Mouse (Mus musculus) MEL (cell line): ENCODE measurements around the gene Cfap52. TPM values are rescaled to one million over a fixed set of nuclear protein-coding genes. Genes with fewer than 3 reads are reported as not detected.

Source experiments
- DNase-seq: peaks from one replicate; pipeline ENCODE4 v3.0.0; 2011; ENCODE audit warnings: low read depth, low spot score
- H3K27ac ChIP-seq: 2 replicates; pipeline ENCODE4 v1.5.1; 2012; ENCODE audit warnings: low read depth, mild to moderate bottlenecking, control low read depth, low read length, moderate library complexity; ENCODE audit not compliant: control insufficient read depth
- H3K27me3 ChIP-seq, 2 experiments: fragments of 150-350 bp in 1 of 2; sonication (generic) in 1 of 2; 2 replicates each; pipeline ENCODE4 v1.6.1; 2012; ENCODE audit warnings: low read length in 2 of 2, mild to moderate bottlenecking in 2 of 2, improper control_type of control experiment in 1 of 2, moderate library complexity in 1 of 2; ENCODE audit not compliant: insufficient read depth in 2 of 2, control insufficient read depth in 1 of 2
- H3K36me3 ChIP-seq, 2 experiments: 2 replicates each; pipeline ENCODE4 v1.6.1; 2012 to 2014; ENCODE audit warnings: low read length in 2 of 2, improper control_type of control experiment in 1 of 2, inconsistent platforms in 1 of 2, mild to moderate bottlenecking in 1 of 2; ENCODE audit not compliant: insufficient read depth in 2 of 2, control insufficient read depth in 1 of 2
- H3K4me1 ChIP-seq, 2 experiments: fragments of 150-350 bp in 1 of 2; sonication (generic) in 1 of 2; 2 replicates each; pipeline ENCODE4 v1.6.1; 2012; ENCODE audit warnings: low read length in 2 of 2, improper control_type of control experiment in 1 of 2, mild to moderate bottlenecking in 1 of 2; ENCODE audit not compliant: insufficient read depth in 2 of 2, control insufficient read depth in 1 of 2
- H3K4me3 ChIP-seq, 2 experiments: fragments of 150-350 bp in 1 of 2; sonication (generic) in 1 of 2; 2 replicates each; pipeline ENCODE4 v1.5.1; 2012; ENCODE audit warnings: low read depth in 2 of 2, low read length in 2 of 2, mild to moderate bottlenecking in 2 of 2, moderate library complexity in 2 of 2, control low read depth in 1 of 2, improper control_type of control experiment in 1 of 2; ENCODE audit not compliant: control insufficient read depth in 1 of 2, insufficient read depth in 1 of 2
- H3K79me2 ChIP-seq: 2 replicates; pipeline ENCODE4 v1.6.1; 2012; ENCODE audit warnings: mild to moderate bottlenecking, low read length, moderate library complexity; ENCODE audit not compliant: control insufficient read depth, poor library complexity, insufficient read depth
- H3K9ac ChIP-seq: 2 replicates; pipeline ENCODE4 v1.6.1; 2012; ENCODE audit warnings: low read depth, mild to moderate bottlenecking, control low read depth, low read length, moderate library complexity; ENCODE audit not compliant: control insufficient read depth, poor library complexity, severe bottlenecking
- H3K9me3 ChIP-seq: fragments of 150-350 bp; sonication (generic); replicated peaks from 2 replicates; pipeline ENCODE4 v1.6.1; 2012; ENCODE audit warnings: mild to moderate bottlenecking, low read length, improper control_type of control experiment, moderate library complexity; ENCODE audit not compliant: insufficient read depth
- BHLHE40 ChIP-seq: IDR thresholded peaks from 2 replicates; pipeline ENCODE4 v1.6.1; 2012; ENCODE audit warnings: low read depth, mild to moderate bottlenecking, inconsistent platforms, low read length, improper control_type of control experiment, borderline replicate concordance
- CHD1 ChIP-seq: IDR thresholded peaks from 2 replicates; pipeline ENCODE4 v1.6.1; 2012; ENCODE audit warnings: low read depth, mild to moderate bottlenecking, inconsistent platforms, low read length, improper control_type of control experiment
- CHD2 ChIP-seq: IDR thresholded peaks from 2 replicates; pipeline ENCODE4 v1.6.1; 2011; ENCODE audit warnings: low read length, improper control_type of control experiment
- CTCF ChIP-seq, 3 experiments: IDR thresholded peaks in 2 of 3; conservative IDR thresholded peaks in 1 of 3; 2 replicates each; pipeline ENCODE4 v1.5.1; 2011 to 2012; ENCODE audit warnings: low read length in 3 of 3, low read depth in 2 of 3, mild to moderate bottlenecking in 2 of 3, improper control_type of control experiment in 1 of 3, inconsistent platforms in 1 of 3, mixed read lengths in 1 of 3, moderate library complexity in 1 of 3; ENCODE audit not compliant: control insufficient read depth in 1 of 3, insufficient read depth in 1 of 3, poor library complexity in 1 of 3, severe bottlenecking in 1 of 3
- E2F4 ChIP-seq: IDR thresholded peaks from 2 replicates; pipeline ENCODE4 v1.6.1; 2011; ENCODE audit warnings: low read depth, low read length, improper control_type of control experiment, borderline replicate concordance
- ETS1 ChIP-seq: IDR thresholded peaks from 2 replicates; pipeline ENCODE4 v1.6.1; 2012; ENCODE audit warnings: low read depth, mild to moderate bottlenecking, inconsistent platforms, low read length, improper control_type of control experiment, moderate library complexity
- GATA1 ChIP-seq: IDR thresholded peaks from 2 replicates; pipeline ENCODE4 v1.6.1; 2011; ENCODE audit warnings: low read depth, low read length, improper control_type of control experiment
- MAFK ChIP-seq: IDR thresholded peaks from 2 replicates; pipeline ENCODE4 v1.6.1; 2011; ENCODE audit warnings: low read depth, mild to moderate bottlenecking, low read length, improper control_type of control experiment, borderline replicate concordance
- MAZ ChIP-seq: IDR thresholded peaks from 2 replicates; pipeline ENCODE4 v1.6.1; 2012; ENCODE audit warnings: low read depth, mild to moderate bottlenecking, inconsistent platforms, low read length, improper control_type of control experiment
- POLR2AphosphoS2 ChIP-seq: IDR thresholded peaks from 2 replicates; pipeline ENCODE4 v1.6.1; 2011; ENCODE audit warnings: low read length, improper control_type of control experiment
- RAD21 ChIP-seq: IDR thresholded peaks from 2 replicates; pipeline ENCODE4 v1.6.1; 2011; ENCODE audit warnings: mild to moderate bottlenecking, low read depth, low read length, improper control_type of control experiment
- SIN3A ChIP-seq: IDR thresholded peaks from 2 replicates; pipeline ENCODE4 v1.6.1; 2012; ENCODE audit warnings: low read length, improper control_type of control experiment, inconsistent platforms
- SMC3 ChIP-seq: IDR thresholded peaks from 2 replicates; pipeline ENCODE4 v1.6.1; 2011; ENCODE audit warnings: low read depth, low read length, improper control_type of control experiment
- TAL1 ChIP-seq: IDR thresholded peaks from 2 replicates; pipeline ENCODE4 v1.6.1; 2012; ENCODE audit warnings: mild to moderate bottlenecking, inconsistent platforms, low read length, moderate library complexity, mixed read lengths
- USF2 ChIP-seq, 2 experiments: IDR thresholded peaks; 2 replicates each; pipeline ENCODE4 v1.6.1; 2011 to 2012; ENCODE audit warnings: improper control_type of control experiment in 2 of 2, low read length in 2 of 2, borderline replicate concordance in 1 of 2, inconsistent platforms in 1 of 2, low read depth in 1 of 2, mild to moderate bottlenecking in 1 of 2; ENCODE audit not compliant: insufficient read depth in 1 of 2
- ZNF384 ChIP-seq: IDR thresholded peaks from 2 replicates; pipeline ENCODE4 v1.6.1; 2012; ENCODE audit warnings: low read depth, mild to moderate bottlenecking, inconsistent platforms, low read length, improper control_type of control experiment
- polyA plus RNA-seq, 2 experiments: library from polyadenylated mRNA; stranded (reverse) in 1 of 2; unstranded in 1 of 2; fragments of >175 nt in 1 of 2; fragments of >200 nt in 1 of 2; gene quantifications; 2 replicates each; pipeline versions ENCODE4 v1.2.1 to v1.2.4; 2012; ENCODE audit warnings: low replicate concordance in 2 of 2, low read depth in 1 of 2; ENCODE audit not compliant: insufficient read length in 2 of 2, insufficient read depth in 1 of 2, missing spikeins in 1 of 2
- total RNA-seq: library from RNA; depleted of rRNA; stranded (reverse); fragments of 300-350 nt; gene quantifications from 2 replicates; pipeline ENCODE4 v1.2.3, GENCODE M21; 2012

The Cfap52 gene
- total and polyA plus RNA-seq, 3 experiments = not detected

- H3K9ac ChIP-seq = no peak overlapping the region
- no peak for DNase-seq
- H3K27me3 ChIP-seq = no peaks in the 10 kb centered on the region
- no peaks in the 10 kb centered on the region for H3K4me1 ChIP-seq
- H3K36me3 ChIP-seq = 0 out of 4 replicates have a peak, but pooled peaks cover 0 to 2% of the 10 kb centered on the region in 2 experiments
- H3K4me3 ChIP-seq = no peak overlapping the region
- no peak for TF ChIP-seq GATA1
- no peak for TF ChIP-seq CHD1
- TF ChIP-seq TAL1 = no peak
- no peaks in the 10 kb centered on the region for H3K79me2 ChIP-seq
- H3K9me3 ChIP-seq = no peaks in the 10 kb centered on the region
- H3K27ac ChIP-seq = no peak overlapping the region
Observed at GRCm38 (mm10) chr11:67983564-67983963, 18.1 kb upstream of the Cfap52 start.

- DNase-seq = peak; percentile 56
- Histone ChIP-seq H3K27ac (no peak overlapping the region), H3K4me1 (no peaks in the 10 kb centered on the region), H3K4me3 (no peak overlapping the region), H3K9ac (no peak overlapping the region), H3K9me3 (no peaks in the 10 kb centered on the region), H3K79me2 (no peaks in the 10 kb centered on the region), H3K27me3 (no peaks in the 10 kb centered on the region), H3K36me3 (peaks cover 0 to 2% of the 10 kb centered on the region in 2 experiments; a peak in 2 of 4 replicates)
- TF ChIP-seq MAZ = peak; percentile 59; the same call in 1 of the 2 replicates
- no peak for TF ChIP-seq MAFK
- TF ChIP-seq SMC3 = 0 out of 2 replicates have a peak, but pooled peaks have one; percentile 29
- no peak for TF ChIP-seq E2F4
- TF ChIP-seq RAD21 = peak; percentile 54
- no peak for TF ChIP-seq POLR2AphosphoS2
- peak; percentile 99 for TF ChIP-seq ZNF384
- TF ChIP-seq USF2 (IDR thresholded peaks at IDR 0.05; ENCODE audit: borderline replicate concordance in 1 of 2, insufficient read depth in 1 of 2, low read depth in 1 of 2, low read length in 2 of 2) = no peak
- TF ChIP-seq ETS1 = no peak
- peak in 2 of 3 experiments; percentile 20 to 50; a peak in 3 of 6 replicates for TF ChIP-seq CTCF (IDR thresholded peaks at IDR 0.05 in 2 of 3, conservative IDR thresholded peaks at IDR 0.05 in 1 of 3; ENCODE audit: control insufficient read depth in 1 of 3, insufficient read depth in 1 of 3, low read depth in 2 of 3, low read length in 3 of 3, poor library complexity in 1 of 3, severe bottlenecking in 1 of 3)
Observed at GRCm38 (mm10) chr11:67975252-67975651, 9.8 kb upstream of the Cfap52 start.

- no peak overlapping the region for H3K27ac ChIP-seq
- TF ChIP-seq BHLHE40 = no peak
- TF ChIP-seq SIN3A = no peak
- no peak for TF ChIP-seq CHD2
- TF ChIP-seq TAL1 = no peak
- H3K27me3 ChIP-seq = no peaks in the 10 kb centered on the region
- no peak overlapping the region for H3K4me3 ChIP-seq
- no peaks in the 10 kb centered on the region for H3K79me2 ChIP-seq
- H3K9ac ChIP-seq = no peak overlapping the region
- no peaks in the 10 kb centered on the region for H3K4me1 ChIP-seq
- no peaks in the 10 kb centered on the region for H3K9me3 ChIP-seq
- H3K36me3 ChIP-seq = peaks cover 0 to 2% of the 10 kb centered on the region in 2 experiments; a peak in 2 of 4 replicates
- DNase-seq = no peak
Observed at GRCm38 (mm10) chr11:67973225-67973624, 7.8 kb upstream of the Cfap52 start.
